In the genomic region with DNA sequence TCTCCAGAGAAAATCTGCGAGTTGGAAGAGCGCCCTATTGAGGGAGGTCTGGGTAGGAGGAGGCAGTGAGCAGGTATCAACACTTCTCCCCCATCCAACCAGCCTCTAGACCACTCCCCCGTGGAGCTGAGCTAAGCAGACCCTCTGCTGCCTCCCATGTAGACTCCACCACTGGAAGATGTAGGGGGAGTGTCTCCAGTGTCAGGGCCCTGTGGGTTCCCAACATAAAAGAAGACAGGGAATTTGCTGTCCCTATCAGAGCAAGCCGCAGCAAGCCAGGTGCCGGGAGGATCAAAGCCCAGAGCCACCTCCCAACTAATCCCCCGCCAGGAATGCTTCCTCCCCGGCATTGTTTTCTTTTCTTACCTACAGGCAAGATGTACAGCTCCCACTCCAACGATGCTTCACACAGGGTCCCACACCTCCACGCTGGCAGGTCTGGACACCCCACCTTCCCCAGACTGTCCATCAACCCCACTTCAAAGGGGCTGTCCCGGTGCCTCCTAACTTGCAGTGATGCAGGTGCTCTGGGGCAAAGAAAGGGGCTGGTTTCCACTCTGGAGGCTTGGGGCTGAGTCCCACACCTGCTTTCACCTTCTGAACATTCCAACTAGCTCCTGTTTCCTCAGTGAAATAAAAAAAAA, we compare ENCODE assay signal across 18 mouse cellular contexts. TPM values are rescaled to one million over a fixed set of nuclear protein-coding genes. Genes with fewer than 3 reads are reported as not detected.
DNase-seq lines count a peak whose midpoint lies in the region; ATAC-seq and TF ChIP-seq lines count a peak whose summit lies in the region.
"Had no signal": no experiment of that assay in that cellular context is flagged by ENCODE, and none has a peak within 500 bp of the region (broad histone marks: within the 10 kb centered on the region; RNA-seq: fewer than 3 reads in every experiment).

No protein-coding gene starts in this region.

- TF ChIP-seq CTCF in ES-Bruce4 (IDR thresholded peaks at IDR 0.05; ENCODE audit: low read depth, low read length), result no peak

- H3K4me3 ChIP-seq in kidney, embryonic 14.5 days (ENCODE audit: low read length), result no peak overlapping the region
- no peak overlapping the region for H3K4me3 ChIP-seq in ES-Bruce4 (ENCODE audit: low read depth, low read length)
- H3K4me3 ChIP-seq in embryonic facial prominence, embryonic 11.5 days (ENCODE audit: low read depth, low read length), result no peak overlapping the region
- H3K4me3 ChIP-seq in limb, embryonic 12.5 days (replicated peaks), result no peak overlapping the region
- no peak overlapping the region for H3K4me3 ChIP-seq in liver, embryonic 12.5 days
- H3K4me3 ChIP-seq: hindbrain, embryonic 10.5 days; left cerebral cortex, adult 2 months; lung, embryonic 15.5 days had no signal

- no peaks in the 10 kb centered on the region for H3K27me3 ChIP-seq in kidney, embryonic 14.5 days (ENCODE audit: control insufficient read depth, insufficient read depth, low read length)
- no peaks in the 10 kb centered on the region for H3K27me3 ChIP-seq in ES-Bruce4 (ENCODE audit: control insufficient read depth, insufficient read depth, low read length, poor library complexity, severe bottlenecking)
- H3K27me3 ChIP-seq in embryonic facial prominence, embryonic 11.5 days (ENCODE audit: control insufficient read depth, insufficient read depth, low read length), result no peaks in the 10 kb centered on the region
- no peaks in the 10 kb centered on the region for H3K27me3 ChIP-seq in limb, embryonic 12.5 days
- no peaks in the 10 kb centered on the region for H3K27me3 ChIP-seq in liver, embryonic 12.5 days (replicated peaks)
- H3K27me3 ChIP-seq: lung, embryonic 15.5 days; Patski had no signal

- H3K27ac ChIP-seq in kidney, embryonic 14.5 days (ENCODE audit: low read depth, low read length), result no peak overlapping the region
- no peak overlapping the region for H3K27ac ChIP-seq in ES-Bruce4 (ENCODE audit: insufficient read depth, low read length)
- H3K27ac ChIP-seq in embryonic facial prominence, embryonic 11.5 days (replicated peaks; ENCODE audit: low read depth, low read length), result no peak overlapping the region
- 0 out of 2 replicates have a peak overlapping the region, but pooled peaks have one; percentile 54 for H3K27ac ChIP-seq in limb, embryonic 12.5 days
- no peak overlapping the region for H3K27ac ChIP-seq in liver, embryonic 12.5 days
- H3K27ac ChIP-seq: hindbrain, embryonic 10.5 days; kidney, postnatal 0 days; left cerebral cortex, adult 2 months; lung, embryonic 15.5 days had no signal

- TF ChIP-seq EP300 in ES-Bruce4 (IDR thresholded peaks at IDR 0.05; ENCODE audit: insufficient read depth, low read depth, low read length), result peak; percentile 51; the same call in 1 of the 2 replicates

- no peaks in the 10 kb centered on the region for H3K9me3 ChIP-seq in kidney, embryonic 14.5 days (ENCODE audit: control insufficient read depth, low read length)
- H3K9me3 ChIP-seq in ES-Bruce4 (replicated peaks; ENCODE audit: control insufficient read depth, insufficient read depth, low read length, poor library complexity, severe bottlenecking), result no peaks in the 10 kb centered on the region
- no peaks in the 10 kb centered on the region for H3K9me3 ChIP-seq in embryonic facial prominence, embryonic 11.5 days (replicated peaks; ENCODE audit: control insufficient read depth, low read length)
- no peaks in the 10 kb centered on the region for H3K9me3 ChIP-seq in limb, embryonic 12.5 days
- H3K9me3 ChIP-seq in liver, embryonic 12.5 days (replicated peaks), result no peaks in the 10 kb centered on the region
- H3K9me3 ChIP-seq: hindbrain, embryonic 10.5 days; lung, embryonic 15.5 days had no signal

- H3K4me1 ChIP-seq in kidney, embryonic 14.5 days (ENCODE audit: control insufficient read depth, insufficient read depth, low read length), result peaks cover 16% of the 10 kb centered on the region
- peaks cover 23% of the 10 kb centered on the region for H3K4me1 ChIP-seq in ES-Bruce4 (ENCODE audit: control insufficient read depth, insufficient read depth, low read length)
- no peaks in the 10 kb centered on the region for H3K4me1 ChIP-seq in embryonic facial prominence, embryonic 11.5 days (ENCODE audit: control insufficient read depth, insufficient read depth, low read length)
- H3K4me1 ChIP-seq in limb, embryonic 12.5 days (replicated peaks), result peaks cover 37% of the 10 kb centered on the region
- H3K4me1 ChIP-seq in liver, embryonic 12.5 days, result peaks cover 32% of the 10 kb centered on the region

- no peak overlapping the region for H3K4me2 ChIP-seq in kidney, embryonic 14.5 days (replicated peaks; ENCODE audit: low read depth, low read length)
- no peak overlapping the region for H3K4me2 ChIP-seq in embryonic facial prominence, embryonic 11.5 days (ENCODE audit: low read depth, low read length)
- no peak overlapping the region for H3K4me2 ChIP-seq in limb, embryonic 12.5 days
- no peak overlapping the region for H3K4me2 ChIP-seq in liver, embryonic 12.5 days
- H3K4me2 ChIP-seq: lung, embryonic 15.5 days had no signal

- ATAC-seq in kidney, embryonic 14.5 days (ENCODE audit: low FRiP score, low TSS enrichment), result peak; percentile 69; the same call in 1 of the 2 replicates
- peak; percentile 61 for ATAC-seq in embryonic facial prominence, embryonic 11.5 days (replicated peaks; ENCODE audit: insufficient number of reproducible peaks, low FRiP score, low TSS enrichment, low read depth)
- peak; percentile 38; the same call in 1 of the 2 replicates for ATAC-seq in limb, embryonic 12.5 days (ENCODE audit: insufficient number of reproducible peaks, insufficient read depth, low FRiP score, low TSS enrichment, low read depth)
- ATAC-seq in liver, embryonic 12.5 days, result no peak
- ATAC-seq: forebrain, embryonic 16.5 days; midbrain, embryonic 16.5 days; Patski had no signal

- no peak overlapping the region for H3K9ac ChIP-seq in kidney, embryonic 14.5 days (ENCODE audit: low read depth, low read length)
- no peak overlapping the region for H3K9ac ChIP-seq in ES-Bruce4 (ENCODE audit: low read depth, poor library complexity, severe bottlenecking)
- H3K9ac ChIP-seq in embryonic facial prominence, embryonic 11.5 days (replicated peaks; ENCODE audit: low read length), result no peak overlapping the region
- H3K9ac ChIP-seq in limb, embryonic 12.5 days (replicated peaks), result no peak overlapping the region
- H3K9ac ChIP-seq in liver, embryonic 12.5 days, result no peak overlapping the region
- H3K9ac ChIP-seq: lung, embryonic 15.5 days had no signal

- no peaks in the 10 kb centered on the region for H3K36me3 ChIP-seq in kidney, embryonic 14.5 days (ENCODE audit: control insufficient read depth, insufficient read depth, low read length)
- no peaks in the 10 kb centered on the region for H3K36me3 ChIP-seq in ES-Bruce4 (ENCODE audit: control insufficient read depth, insufficient read depth, low read length, poor library complexity, severe bottlenecking)
- no peaks in the 10 kb centered on the region for H3K36me3 ChIP-seq in embryonic facial prominence, embryonic 11.5 days (replicated peaks; ENCODE audit: control insufficient read depth, insufficient read depth, low read depth, low read length)
- H3K36me3 ChIP-seq in limb, embryonic 12.5 days, result peaks cover 14% of the 10 kb centered on the region; the same call in 1 of the 2 replicates
- no peaks in the 10 kb centered on the region for H3K36me3 ChIP-seq in liver, embryonic 12.5 days
- H3K36me3 ChIP-seq: hindbrain, embryonic 10.5 days; lung, embryonic 15.5 days had no signal

- DNase-seq in kidney, adult 18-20 months, result no peak
- peak; percentile 61 for DNase-seq in embryonic facial prominence, embryonic 11.5 days (ENCODE audit: low spot score)
- DNase-seq in cerebellum, postnatal 10 days, result no peak
- no peak for DNase-seq in adrenal gland, adult (ENCODE audit: inconsistent age in 2 of 2, low spot score in 1 of 2)
- DNase-seq: cerebellum, postnatal 14 days; embryo, embryonic 11 days; thymus, postnatal 36 days had no signal

- WGBS in kidney, embryonic 14.5 days, result 19% methylated on average over 10 of the region's 10 CpGs
- 34% methylated on average over 10 of the region's 10 CpGs for WGBS in embryonic facial prominence, embryonic 11.5 days
- 16% methylated on average over 10 of the region's 10 CpGs for WGBS in limb, embryonic 12.5 days
- 48% methylated on average over 10 of the region's 10 CpGs for WGBS in liver, embryonic 12.5 days (ENCODE audit: insufficient replicate concordance)

- no peak for TF ChIP-seq POLR2A in ES-Bruce4 (IDR thresholded peaks at IDR 0.05; ENCODE audit: insufficient read depth, low read length)

RNA-seq across cellular contexts. Expression of gene Tns3, which starts 22.6 kb away (rescaled TPM):
- 12.5 and 20.3 TPM in 2 replicates for polyA plus RNA-seq in kidney, embryonic 14.5 days (2014; fragmentation: Nextera tagmentation; extraction: Ambion mirVana)
- polyA plus RNA-seq in ES-Bruce4 (2011; ENCODE audit: insufficient read depth, insufficient read length, low read depth, missing spikeins), result 45.7 and 46.2 TPM in 2 replicates
- polyA plus RNA-seq in embryonic facial prominence, embryonic 11.5 days (2014; fragmentation: Nextera tagmentation; extraction: Ambion mirVana), result 14.9 and 15.6 TPM in 2 replicates
- 49.6 and 51.9 TPM in 2 replicates for polyA plus RNA-seq in limb, embryonic 12.5 days (2016; fragmentation: Nextera tagmentation; extraction: Ambion mirVana)
- 6.7 and 7.3 TPM in 2 replicates for polyA plus RNA-seq in liver, embryonic 12.5 days (2016; fragmentation: Nextera tagmentation; extraction: Ambion mirVana)
